Mouse (Mus musculus): ENCODE measurements around the gene Samhd1.
A peak's percentile ranks its signal among the peaks of the same experiment; 100 is the strongest.

The Samhd1 gene

DNA sequence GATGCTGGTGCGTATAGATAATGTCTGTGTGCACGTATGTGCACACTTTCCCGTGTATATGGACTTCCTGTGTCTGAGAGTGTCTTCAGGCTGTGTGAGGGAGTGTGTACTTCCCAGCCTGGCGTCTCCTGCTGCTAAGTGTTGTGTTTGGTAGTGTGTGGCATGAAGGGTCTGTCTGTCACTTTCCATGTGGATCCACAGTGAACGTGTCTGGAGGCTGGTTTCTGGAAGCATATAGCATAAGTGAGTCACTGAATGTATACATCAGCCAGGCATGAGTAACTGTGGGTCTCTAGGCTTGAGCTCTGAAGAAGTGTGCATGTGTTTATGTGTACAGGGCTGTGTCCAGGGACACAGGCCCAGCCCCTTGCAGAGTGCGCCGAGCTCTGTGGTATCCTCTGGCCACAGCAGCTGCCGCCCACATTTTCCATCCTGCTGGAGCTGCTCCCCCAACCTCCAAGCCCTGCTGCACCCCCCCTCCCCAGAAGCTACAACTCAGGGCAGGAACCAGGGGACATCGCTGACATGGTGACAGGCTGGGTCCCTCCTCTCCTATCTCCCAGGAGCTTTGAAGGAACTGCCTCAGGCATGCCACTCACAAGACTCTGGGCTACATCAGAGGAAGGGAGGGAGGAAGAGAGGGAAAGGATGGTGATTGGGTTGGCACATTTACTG lies 61.5 kb downstream of the Samhd1 start:
- DNase-seq (ENCODE audit: low read depth, low spot score): no peak

DNA sequence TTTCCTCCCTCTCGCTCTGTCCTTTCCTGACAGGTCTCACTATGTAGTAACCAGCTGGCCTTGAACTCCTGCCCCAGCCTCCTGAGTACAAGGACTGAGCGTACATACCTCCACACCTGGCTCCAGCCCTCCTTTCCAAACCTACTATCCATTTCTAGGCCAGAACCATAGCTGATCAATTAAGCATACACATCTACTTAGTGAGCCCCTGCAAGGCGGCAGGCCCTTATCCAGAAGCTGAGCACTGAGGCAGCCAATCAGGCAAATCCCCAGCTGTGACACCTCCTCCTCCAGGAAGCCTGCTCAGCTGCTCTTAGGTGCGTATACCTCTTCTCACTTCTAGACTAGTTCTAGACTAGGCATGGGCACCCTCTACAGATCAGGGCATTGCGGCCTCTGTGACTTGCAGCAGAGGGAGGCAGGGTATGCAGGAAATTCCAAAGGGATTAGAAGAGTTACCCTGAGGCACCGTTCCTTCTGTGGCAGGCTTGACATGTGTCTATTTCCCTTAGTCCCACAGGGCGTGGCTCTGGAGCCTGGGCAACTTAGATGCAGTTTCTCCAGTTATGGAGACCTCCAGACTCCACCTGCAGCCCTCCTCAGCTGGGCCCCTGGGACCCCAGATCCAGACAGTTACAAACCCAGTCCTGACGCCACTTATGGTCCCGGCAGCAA lies 62.6 kb downstream of the Samhd1 start:
- DNase-seq (ENCODE audit: low read depth, low spot score): no peak

DNA sequence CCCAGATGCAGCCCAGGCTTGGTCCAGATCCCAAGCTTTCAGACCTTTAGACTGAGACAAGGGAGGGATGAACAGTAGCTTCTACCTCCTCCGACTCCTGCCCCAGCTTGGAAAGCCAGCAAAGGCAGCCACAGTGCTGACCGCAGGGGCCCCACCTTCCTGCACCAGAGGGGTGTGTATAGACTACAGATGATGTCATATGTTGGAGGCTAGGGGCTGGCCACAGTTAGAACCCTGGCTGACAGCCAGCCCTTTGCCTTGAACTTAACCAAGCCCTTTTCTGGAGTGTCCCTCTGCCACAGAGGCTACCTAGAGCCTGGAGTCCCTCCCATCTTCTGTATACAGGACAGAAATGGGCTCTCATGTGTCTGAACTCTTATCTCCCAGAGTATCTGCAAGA lies 63.5 kb downstream of the Samhd1 start:
- DNase-seq (ENCODE audit: low read depth, low spot score): peak; percentile 35

GRCm38 (mm10) chr2:157070365-157070764 lies 64.7 kb downstream of the Samhd1 start:
- no peak for DNase-seq (ENCODE audit: low read depth, low spot score)

- DNase-seq (ENCODE audit: low read depth, low spot score): no peak
These were observed 65.2 kb downstream of the Samhd1 start for GRCm38 (mm10) chr2:157069755-157070315.

GRCm38 (mm10) chr2:157069355-157069735 lies 65.7 kb downstream of the Samhd1 start:
- no peak for DNase-seq (ENCODE audit: low read depth, low spot score)

- DNase-seq (ENCODE audit: low read depth, low spot score): no peak
These were observed 66.2 kb downstream of the Samhd1 start for GRCm38 (mm10) chr2:157068701-157069354.

- no peak for DNase-seq (ENCODE audit: low read depth, low spot score)
These were observed 68.2 kb downstream of the Samhd1 start for GRCm38 (mm10) chr2:157066731-157067430.

DNA sequence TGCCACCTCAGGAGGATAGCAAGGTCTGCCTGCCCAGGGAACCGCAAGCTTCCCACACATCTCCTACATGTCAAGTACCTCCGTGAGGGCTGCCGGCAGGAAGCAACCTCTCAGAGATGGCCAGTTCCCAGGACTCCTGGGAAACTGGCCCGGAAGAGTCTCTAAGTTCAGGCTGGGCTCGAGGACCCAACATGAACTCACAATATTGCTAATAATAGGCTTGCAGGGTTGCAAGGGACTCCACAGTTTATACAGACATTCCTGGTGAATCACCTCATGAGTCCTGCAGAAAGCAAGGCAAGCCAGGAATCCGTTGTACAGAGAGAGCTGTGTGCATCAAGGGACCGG lies 69.2 kb downstream of the Samhd1 start:
- no peak for DNase-seq (ENCODE audit: low read depth, low spot score)

- DNase-seq (ENCODE audit: low read depth, low spot score): no peak
These were observed 69.8 kb downstream of the Samhd1 start for GRCm38 (mm10) chr2:157064978-157065878.

DNA sequence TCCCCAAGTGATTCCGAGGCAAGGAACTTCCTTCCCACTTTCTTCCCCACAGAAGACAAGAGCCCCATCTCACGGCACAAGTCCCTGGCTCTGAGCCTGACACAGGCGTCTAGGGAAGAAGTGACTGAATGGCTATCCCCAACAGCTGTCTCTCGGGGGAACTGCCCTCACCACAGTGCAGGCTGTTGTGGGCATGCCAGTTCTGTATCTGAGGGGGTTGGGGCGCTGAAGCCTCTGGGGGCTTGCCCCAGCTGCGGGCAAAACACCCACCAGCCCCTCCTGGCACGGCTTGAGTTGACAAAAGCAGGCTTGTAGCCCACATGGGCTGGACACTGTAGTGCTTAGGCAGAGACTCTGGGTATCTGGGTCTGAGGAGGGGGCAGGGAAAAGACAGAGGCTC lies 70.9 kb downstream of the Samhd1 start:
- no peak for DNase-seq (ENCODE audit: low read depth, low spot score)

DNA sequence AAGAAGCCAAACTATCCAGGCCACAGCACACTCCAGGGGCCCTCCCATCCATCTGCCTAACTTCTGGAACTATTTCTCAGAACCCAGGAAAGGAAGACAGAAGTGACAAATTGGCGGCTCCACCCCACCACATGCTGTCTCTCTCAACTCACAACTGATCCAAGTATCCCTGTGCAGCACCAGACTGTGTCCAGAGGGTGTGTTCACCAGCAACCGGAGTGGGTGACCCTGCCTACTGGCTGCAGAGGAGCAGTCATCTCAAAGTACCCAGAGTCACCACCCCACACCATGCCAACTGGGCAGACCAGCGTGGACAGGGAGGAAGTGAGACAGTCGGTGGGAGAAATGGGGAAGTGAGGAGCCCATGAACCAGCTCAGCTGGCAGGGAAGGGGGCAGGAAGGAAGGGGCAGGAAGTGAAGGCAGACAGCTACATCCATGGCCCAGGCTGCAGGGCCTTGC lies 71.8 kb downstream of the Samhd1 start:
- DNase-seq (ENCODE audit: low read depth, low spot score): no peak

DNA sequence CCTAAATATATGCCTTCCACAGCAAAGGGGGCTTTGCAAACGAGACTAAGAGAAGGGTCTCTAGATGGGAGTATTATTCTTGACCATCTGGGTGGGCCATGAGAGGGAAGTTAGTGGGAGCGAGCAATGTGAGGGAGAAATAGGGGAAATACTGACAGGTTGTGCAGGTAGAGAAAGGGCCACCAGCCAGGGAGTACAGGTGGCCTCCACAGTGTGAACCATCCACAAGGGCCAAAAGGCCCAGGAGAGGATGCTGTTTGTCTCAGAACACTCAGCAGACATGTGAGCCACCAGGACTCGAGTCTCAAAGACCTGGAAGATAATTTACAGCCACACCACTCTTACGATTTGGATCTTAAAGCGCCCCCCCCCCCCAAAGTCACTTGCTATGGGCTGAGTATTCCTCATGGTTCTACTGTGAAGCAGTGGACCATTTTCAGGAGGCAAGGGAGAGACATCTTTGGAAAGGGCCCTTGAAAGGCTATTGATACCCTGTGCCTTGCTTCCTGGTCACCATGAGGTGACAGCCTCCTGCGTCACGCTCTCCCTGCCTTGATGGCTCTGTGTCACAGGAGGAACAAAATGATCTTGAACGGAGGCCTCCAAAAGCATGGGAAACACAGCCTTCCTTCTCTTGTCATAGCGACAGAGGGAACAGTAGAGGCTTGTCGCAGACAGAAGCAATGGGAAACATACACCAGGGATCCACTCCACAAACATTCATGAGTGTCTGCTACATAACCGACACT lies 74.3 kb downstream of the Samhd1 start:
- no peak for DNase-seq (ENCODE audit: low read depth, low spot score)

DNA sequence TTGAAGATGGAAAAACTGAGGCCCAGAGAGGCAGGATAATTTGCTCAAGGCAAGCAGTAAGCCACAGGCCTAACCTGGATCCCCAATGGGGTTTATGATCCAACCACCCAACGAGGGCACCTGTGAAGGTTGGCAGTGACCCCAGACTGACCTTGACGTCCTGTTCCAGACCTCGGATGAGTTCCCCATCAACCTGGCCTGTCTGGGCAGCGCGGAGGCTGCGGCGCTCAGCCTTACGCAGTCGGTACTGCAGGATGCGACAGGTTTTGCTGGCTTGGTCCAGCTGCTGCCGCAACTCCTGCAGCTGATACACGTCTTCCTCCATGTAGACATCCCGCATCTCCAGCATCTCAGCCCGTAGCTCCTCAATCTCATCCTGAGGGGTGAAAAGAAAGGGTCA lies 75.0 kb downstream of the Samhd1 start:
- no peak for DNase-seq (ENCODE audit: low read depth, low spot score)

DNA sequence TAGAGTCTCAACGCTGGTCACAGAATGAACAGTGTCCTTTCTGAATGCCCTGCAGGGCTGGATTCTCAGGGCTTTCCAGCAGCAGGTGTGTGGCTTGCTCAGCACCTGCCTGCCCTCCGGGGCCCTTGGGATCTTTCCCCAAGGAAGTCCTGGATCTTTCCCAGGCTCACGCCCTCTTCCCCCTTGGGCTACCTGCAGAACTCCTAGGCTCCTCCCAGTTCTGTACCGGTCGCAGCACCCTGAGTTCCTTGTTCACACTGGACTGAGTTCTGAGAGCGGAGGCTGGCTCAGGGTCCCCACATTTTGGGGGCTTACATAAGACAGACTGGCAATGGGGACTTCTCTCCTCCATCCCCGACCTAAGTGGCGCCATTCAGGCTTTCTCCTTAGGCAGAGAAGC lies 75.9 kb downstream of the Samhd1 start:
- no peak for DNase-seq (ENCODE audit: low read depth, low spot score)

- DNase-seq (ENCODE audit: low read depth, low spot score): no peak
These were observed 76.6 kb downstream of the Samhd1 start for GRCm38 (mm10) chr2:157058342-157058998.

- no peak for DNase-seq (ENCODE audit: low read depth, low spot score)
These were observed 77.3 kb downstream of the Samhd1 start for GRCm38 (mm10) chr2:157057758-157058157.

DNA sequence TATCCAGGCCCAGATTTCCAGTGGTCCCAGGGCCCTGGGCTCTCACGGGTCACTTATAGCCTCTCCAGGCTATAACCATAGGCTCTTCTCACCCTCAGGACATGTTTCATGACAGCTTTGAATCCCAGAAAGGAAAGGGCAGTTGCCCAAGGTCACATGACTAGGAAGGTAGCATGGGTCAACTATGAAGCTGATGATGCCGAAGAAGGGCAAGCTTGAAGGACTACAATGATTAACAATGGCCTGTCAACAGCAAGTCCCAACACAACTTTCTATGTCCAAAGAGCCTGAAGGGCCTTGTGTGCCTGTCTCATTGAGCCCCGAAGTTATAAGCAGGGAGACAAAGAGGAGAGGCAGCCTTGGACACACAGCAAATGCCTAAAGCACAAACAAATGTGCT lies 77.9 kb downstream of the Samhd1 start:
- no peak for DNase-seq (ENCODE audit: low read depth, low spot score)

DNA sequence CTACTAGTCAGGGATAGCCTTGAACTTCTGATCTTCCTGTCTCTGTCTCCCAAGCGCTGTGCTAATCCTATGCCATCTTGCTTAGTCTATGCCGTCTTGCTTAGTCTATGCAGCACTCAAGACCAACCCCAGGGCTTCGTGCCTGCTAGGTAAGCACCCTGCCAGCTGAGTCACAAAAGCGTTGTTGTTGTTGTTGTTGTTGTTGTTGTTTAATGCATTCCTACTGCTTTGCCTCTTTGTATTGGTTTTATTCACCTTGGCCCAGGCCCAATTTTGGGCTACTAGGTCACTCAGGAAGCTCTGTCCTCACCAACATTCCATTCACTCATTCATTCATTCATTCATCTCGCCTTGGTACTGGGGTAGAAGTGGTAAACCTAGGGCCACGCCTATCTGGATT lies 79.3 kb downstream of the Samhd1 start:
- DNase-seq (ENCODE audit: low read depth, low spot score): no peak

- DNase-seq (ENCODE audit: low read depth, low spot score): no peak
These were observed 80.2 kb downstream of the Samhd1 start for GRCm38 (mm10) chr2:157054816-157055215.

All from CD4-positive, CD25-positive, alpha-beta regulatory T cell, adult 2 months (primary cell).